Mouse (Mus musculus) lung, adult 2 months (tissue): ENCODE data around the gene Bet1l.
A peak's percentile ranks its signal among the peaks of the same experiment; 100 is the strongest.

Source experiments
- CTCF ChIP-seq: fragments of 200-500 bp; IDR thresholded peaks from 2 replicates; pipeline ENCODE4 v1.5.1; 2011; ENCODE audit warnings: mild to moderate bottlenecking, low read length, control low read depth; ENCODE audit not compliant: insufficient read depth
- POLR2A ChIP-seq: fragments of 200-500 bp; IDR thresholded peaks from 2 replicates; pipeline ENCODE4 v1.6.1; 2011; ENCODE audit warnings: low read depth, mild to moderate bottlenecking, control low read depth, low read length, borderline replicate concordance; ENCODE audit errors: extremely low read depth

DNA sequence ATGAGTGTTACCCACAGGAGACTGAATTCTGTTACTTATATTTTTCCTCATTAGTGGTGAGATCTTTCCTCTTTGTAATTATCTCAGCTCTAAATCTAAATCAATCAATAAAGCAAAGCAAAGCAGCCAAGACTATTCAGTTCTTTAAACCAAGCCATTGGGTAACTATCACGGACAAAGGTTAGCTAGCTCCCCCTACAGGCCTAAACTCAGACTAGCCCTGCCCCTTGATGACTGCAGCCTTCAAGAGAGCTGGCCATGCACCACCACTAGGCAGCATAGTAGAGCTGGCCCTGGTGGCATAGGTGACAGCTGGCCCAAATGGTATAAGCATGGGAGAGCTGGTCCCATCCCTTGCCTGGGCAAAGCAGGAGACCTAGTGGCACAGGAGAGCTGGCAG lies 51.7 kb downstream of the Bet1l start:
- TF ChIP-seq CTCF (peak; percentile 61), POLR2A (no peak)
